11 mouse cellular contexts compared by ENCODE assay signal in the genomic region with DNA sequence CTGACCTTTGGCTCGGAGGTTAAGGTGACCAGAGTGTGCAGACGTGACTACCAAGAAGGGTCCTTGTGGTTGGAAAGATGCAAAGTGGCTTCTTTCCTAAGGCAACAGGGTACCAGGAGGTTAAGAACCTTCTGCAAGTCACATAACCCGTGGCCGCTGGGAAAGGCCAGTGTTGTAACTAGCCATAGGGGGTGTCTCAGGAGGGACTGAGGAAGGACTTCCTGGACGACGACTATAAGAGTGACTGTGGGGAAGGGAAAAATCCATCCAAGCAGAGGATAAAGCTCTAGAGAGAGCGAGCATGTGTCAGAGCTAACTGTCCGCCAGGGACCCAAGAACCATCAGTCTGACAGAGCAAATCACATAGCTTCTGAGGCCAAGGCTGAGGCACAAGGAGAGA.
"Had no signal": no experiment of that assay in that cellular context is flagged by ENCODE, and none has a peak within 500 bp of the region (broad histone marks: within the 10 kb centered on the region; RNA-seq: fewer than 3 reads in every experiment).

No protein-coding gene starts in this region.

- DNase-seq: kidney, postnatal 4 days; lung, adult 2 months; lung, postnatal 36 days; thymus, postnatal 4 days had no signal

- ATAC-seq: lung, postnatal 0 days; midbrain, embryonic 13.5 days had no signal

- H3K9ac ChIP-seq: liver, embryonic 15.5 days; midbrain, embryonic 13.5 days had no signal

- H3K36me3 ChIP-seq: limb, embryonic 10.5 days; liver, embryonic 15.5 days had no signal

- H3K4me3 ChIP-seq: layer of hippocampus, adult 2 months; limb, embryonic 10.5 days; liver, embryonic 15.5 days; midbrain, embryonic 13.5 days had no signal

- H3K27ac ChIP-seq: layer of hippocampus, adult 2 months; limb, embryonic 10.5 days; liver, embryonic 15.5 days; midbrain, embryonic 13.5 days; stomach, postnatal 0 days had no signal

- H3K9me3 ChIP-seq: limb, embryonic 10.5 days; liver, embryonic 15.5 days; midbrain, embryonic 13.5 days had no signal

- H3K4me2 ChIP-seq: liver, embryonic 11.5 days; liver, embryonic 15.5 days; midbrain, embryonic 13.5 days had no signal
